Mouse (Mus musculus): ENCODE measurements around the gene Gtf2e1.
A peak's percentile ranks its signal among the peaks of the same experiment; 100 is the strongest.

Gene Gtf2e1

DNA sequence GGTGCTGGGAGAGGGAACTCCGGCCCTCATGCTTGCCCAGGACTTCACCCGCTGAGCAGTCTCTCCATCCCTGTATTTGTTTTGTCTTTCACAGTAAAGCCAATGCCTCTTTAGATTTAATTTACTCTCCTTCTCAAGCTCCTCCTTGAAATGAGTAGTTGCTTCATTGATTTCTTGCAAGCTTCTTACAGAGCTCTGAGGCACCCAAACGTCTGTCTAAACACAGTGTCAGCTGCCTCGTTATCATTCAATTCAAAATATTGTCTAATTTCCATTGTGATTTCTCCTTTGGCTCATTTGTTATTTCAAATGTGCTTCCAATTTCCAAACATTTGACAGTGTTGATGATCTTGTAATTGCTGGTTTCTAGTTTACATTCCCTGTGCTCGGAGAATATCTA, 6.7 kb upstream of the Gtf2e1 start:
- DNase-seq (ENCODE audit: low spot score), result no peak

DNA sequence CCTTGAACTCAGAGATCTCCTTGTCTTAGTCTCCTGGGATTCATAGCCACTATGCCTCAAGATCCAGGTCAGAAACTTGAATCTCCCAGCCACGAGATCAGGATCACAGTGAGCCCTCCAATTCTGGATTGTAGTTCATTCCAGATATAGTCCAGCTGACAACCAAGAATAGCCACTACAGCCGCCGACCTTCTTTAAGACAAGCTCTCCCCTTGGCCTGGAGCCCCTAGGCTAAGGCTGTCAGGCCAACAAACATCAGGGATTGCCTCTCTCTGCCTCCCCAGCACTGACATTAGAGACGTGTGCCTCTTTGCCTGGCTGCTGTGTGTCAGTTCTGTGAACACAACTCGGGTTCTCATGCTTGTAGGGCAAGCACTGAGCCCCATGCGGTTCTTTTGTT, 1.2 kb upstream of the Gtf2e1 start:
- DNase-seq (ENCODE audit: low spot score), result no peak

GRCm38 (mm10) chr16:37539240-37539610, 364 bp downstream of the Gtf2e1 start:
- DNase-seq (ENCODE audit: low spot score), result no peak

DNA sequence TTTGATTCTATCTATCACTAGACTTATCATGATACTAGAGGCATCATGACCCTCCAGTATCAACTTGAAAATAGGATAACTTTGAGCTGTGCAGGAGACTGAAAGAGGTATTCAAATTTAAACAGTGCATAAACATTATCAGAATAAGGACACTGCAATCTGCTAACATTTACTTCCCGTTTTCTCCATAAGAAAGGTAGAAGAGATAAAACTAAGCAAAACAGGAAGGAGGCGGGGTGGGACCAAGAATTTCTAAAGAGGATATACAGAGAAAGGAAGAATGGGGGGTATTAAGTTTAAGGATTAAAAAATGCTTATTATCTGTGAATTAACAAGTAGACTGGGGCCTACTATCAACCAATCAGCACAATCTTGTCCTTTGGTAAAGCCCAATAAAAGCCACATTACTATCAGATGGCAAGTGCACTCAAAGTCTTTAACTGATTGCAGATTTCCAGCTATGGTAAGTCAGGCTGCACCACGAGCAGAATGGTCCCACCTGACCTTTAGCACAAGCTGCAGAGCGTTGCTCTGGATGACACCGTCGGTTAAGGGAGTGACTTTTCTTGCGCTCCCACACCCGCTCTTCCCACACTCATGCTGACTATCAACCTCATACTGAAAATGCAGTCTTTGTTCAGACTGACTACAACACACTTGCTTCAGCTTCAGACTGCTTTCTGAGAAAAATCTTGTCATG, 6.1 kb downstream of the Gtf2e1 start:
- DNase-seq (ENCODE audit: low spot score), result no peak

GRCm38 (mm10) chr16:37532046-37532445, 7.5 kb downstream of the Gtf2e1 start:
- peak; percentile 49 for DNase-seq (ENCODE audit: low spot score)

- no peak for DNase-seq (ENCODE audit: low spot score)
These were observed 9.4 kb downstream of the Gtf2e1 start for GRCm38 (mm10) chr16:37530170-37530569.

DNA sequence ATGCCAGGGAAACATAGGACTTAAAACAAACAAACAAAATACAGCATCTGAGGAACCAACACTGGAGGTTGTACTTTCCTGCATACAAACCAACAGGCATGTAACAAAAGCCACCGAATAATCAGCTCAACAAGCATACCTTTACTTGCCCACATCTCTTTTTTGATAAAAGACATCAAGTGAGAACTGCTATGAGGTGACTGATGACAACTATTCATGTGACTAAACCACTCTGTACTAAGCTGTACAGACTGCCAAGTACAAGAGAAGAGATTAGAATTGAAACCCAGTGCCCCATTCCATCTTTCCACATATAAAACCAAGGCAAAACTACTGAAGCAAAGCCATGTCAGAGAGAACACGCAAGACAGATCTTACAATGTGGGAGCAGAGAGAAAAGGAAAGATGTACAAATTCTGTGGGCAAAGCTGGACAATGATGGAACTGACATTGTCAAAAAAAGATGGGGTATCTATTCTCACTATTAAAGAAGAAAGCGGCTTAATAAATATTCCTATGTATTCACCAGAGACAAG, 12.8 kb downstream of the Gtf2e1 start:
- DNase-seq (ENCODE audit: low spot score), result no peak

- DNase-seq (ENCODE audit: low spot score), result no peak
These were observed 14.5 kb downstream of the Gtf2e1 start for GRCm38 (mm10) chr16:37525121-37525520.

GRCm38 (mm10) chr16:37522100-37522697, 17.4 kb downstream of the Gtf2e1 start:
- DNase-seq (ENCODE audit: low spot score), result no peak

GRCm38 (mm10) chr16:37520190-37521040, 19.2 kb downstream of the Gtf2e1 start:
- DNase-seq (ENCODE audit: low spot score), result no peak

DNA sequence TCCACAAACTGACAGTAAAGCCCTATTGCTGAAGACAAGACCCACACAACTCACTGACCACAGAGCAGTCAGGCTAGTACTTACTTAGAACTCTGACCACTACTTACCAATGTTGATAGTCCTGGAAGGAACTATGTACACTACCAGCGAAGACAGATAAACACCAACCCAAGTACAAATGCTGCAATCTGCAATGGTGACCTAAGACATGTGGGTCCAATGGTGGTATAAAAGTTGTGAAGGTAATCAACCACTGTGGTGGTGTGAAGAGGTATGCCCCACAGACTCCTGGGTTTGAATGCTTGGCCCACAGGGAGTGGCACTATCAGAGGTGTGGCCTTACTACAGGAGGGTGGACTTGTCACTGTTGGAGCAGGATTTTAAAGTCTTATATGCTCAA, 19.9 kb downstream of the Gtf2e1 start:
- no peak for DNase-seq (ENCODE audit: low spot score)

DNA sequence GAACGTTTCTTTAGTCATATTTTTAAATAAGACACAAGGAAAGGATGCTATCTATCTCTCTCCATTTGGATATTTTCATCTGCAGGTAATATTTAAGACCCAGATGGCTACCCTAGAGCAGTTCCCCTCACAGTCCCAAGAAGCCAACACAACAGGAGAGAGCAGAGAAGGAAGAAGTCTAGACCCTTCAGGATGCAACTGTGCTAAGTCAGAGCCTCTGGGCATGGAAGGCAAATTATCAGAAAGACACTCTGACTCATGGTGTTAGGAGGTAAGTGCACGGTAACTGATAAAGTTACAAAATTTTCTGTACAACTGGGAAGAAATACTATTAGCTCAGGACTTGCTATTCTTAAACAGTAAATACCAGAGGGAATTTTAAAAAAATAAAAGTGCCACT, 20.9 kb downstream of the Gtf2e1 start:
- no peak for DNase-seq (ENCODE audit: low spot score)

DNA sequence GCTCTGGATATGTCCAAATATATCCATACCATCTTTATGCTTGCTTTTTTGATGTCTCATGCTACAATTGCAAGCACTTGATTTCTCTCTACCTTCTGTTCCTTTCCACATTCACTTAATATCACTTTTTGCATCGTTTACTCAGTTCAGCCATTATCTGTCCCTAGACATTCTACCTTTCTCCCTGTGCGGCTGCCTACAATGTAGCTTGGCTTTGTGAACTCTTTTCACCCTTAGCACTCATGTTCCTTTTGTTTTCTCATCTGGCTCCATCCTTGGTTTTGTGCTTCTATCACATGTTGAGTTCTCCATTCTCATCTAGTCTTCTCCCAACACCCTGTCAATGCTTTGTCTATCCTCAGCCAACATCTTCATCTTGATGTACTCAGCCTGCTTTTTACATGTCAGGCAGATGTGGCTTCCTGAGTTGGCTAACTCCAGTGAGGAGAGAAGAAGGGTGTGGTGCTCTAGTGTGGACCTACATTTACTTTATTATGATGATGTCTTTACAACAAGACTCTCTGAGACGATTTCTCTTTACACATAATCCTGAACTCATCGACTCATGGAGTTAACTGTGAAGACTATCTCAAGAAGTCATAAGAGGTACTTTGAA, 21.9 kb downstream of the Gtf2e1 start:
- DNase-seq (ENCODE audit: low spot score), result no peak

DNA sequence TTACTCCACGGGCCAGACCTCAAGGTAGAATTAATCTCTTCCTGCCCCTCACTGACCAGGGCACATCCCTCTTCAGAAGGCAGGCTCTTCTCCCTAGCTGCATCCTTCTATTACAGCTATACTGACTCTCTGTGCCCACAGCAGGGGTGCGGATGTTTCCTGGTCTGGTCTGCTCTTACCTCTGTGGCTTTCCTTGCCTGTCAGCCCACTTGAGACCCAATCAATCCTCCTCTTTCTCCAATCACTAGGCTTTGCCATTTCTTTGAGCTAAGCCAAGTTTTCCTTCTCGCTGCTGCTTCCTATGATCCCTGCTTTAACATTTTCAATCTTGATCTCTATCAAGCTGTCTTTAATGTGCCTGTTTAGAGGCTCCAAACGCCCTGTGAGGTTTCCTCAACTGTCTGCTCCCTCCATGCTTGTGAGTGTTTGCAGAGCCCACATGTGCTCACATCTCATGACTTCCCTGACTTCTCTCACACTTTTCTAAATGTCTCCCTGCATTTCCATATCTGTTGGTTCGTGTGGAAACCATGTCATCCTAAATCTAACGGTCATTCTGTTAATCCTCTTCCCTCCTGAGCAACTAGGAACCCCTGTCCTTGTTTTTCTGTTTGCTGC, 23.1 kb downstream of the Gtf2e1 start:
- DNase-seq (ENCODE audit: low spot score), result no peak

DNA sequence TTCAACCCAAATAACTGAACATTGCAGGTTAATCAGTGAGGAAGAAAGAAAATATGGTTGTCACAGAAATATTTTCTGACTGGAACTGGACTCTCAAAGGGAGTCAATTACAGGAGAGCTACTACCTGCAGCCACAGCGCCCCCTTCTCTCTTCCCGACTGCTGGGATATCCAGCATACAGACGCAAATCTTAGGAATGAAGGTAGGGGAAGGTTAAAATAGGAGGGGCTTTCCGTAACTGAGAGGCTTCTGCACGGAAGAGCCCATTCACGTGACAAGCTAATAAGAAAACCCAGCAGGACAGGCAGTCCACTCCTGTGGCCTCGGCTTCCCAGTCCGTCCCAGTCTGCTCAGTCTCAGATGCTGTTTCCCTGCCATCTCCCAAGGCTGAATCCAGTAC, 24.9 kb downstream of the Gtf2e1 start:
- no peak for DNase-seq (ENCODE audit: low spot score)

DNA sequence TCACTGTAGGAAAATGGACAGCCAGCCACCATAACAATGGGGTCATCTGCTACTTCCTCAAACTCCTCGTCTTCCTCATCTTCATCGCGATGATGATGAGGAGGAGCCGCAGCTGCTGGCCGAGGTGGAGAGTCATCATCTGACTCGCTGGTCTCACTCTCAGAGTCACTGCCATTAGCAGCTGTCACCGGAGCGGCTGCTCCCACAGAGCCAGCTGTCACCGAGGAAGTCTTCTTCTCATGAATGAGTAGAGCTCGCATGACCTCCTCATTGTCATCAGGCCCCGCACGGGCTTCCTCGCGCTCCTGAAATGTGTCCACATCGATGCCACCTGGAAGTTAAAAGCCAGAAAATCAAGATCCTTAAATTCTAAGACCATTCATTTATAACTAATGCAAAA, 28.1 kb downstream of the Gtf2e1 start:
- no peak for DNase-seq (ENCODE audit: low spot score)

DNA sequence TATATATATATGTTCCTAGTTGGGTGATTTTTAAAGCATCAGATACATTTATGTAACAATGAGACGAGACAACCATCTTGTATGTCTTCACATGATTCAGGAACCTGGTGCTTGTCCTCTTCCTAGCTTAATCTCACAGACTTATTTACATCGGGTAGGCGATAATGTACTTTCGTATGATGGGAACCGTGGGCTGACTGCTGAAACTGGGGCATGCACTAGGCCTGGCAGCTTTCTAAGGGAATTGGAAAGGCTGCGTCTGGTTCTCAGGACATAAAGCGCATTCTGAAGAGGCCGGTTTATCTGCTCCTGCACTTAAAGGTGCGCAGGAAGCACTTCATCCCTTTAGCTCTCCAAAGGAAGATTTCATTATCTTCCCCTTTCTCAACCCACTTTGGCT, 32.8 kb downstream of the Gtf2e1 start:
- peak; percentile 32 for DNase-seq (ENCODE audit: low spot score)

DNA sequence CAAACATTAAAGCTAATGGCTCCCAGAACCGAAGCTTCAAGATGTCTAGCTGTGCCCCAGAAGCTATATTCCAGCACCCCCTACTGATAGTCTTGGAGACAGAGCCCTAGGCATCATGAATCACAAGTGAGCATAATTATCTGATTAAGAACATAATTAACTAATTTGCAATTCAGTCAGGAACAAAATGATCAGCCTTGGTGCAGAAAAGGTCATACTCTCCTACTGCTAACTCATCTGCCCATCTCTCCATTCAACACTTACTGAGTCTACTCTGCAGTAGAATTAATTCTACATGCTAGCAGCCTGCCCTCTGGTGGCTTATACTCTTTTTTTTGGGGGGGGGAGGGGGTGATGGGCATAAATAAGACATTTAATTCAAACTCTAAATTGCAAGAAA, 35.1 kb downstream of the Gtf2e1 start:
- no peak for DNase-seq (ENCODE audit: low spot score)

- DNase-seq (ENCODE audit: low spot score), result no peak
These were observed 41.0 kb downstream of the Gtf2e1 start for GRCm38 (mm10) chr16:37498581-37498980.

DNA sequence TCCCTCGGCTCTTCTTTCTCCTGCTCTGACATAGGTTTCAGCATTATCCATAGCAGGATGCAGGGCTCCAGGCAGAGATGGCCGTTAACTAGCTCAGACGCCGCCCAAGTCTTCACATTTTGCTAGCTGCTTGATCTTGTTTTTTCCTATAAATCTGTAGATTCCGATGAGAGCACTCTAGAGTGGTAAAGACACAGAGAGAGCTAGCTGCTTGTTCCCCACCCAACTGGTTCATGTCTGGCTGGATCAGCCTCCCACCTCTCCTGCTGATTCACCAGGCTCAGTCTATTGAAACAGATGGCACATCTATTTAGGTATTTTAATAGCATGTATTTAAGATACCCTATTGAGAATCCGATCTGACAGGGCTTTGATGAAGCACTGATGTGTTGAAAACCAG, 44.6 kb downstream of the Gtf2e1 start:
- DNase-seq (ENCODE audit: low spot score), result peak; percentile 28

DNA sequence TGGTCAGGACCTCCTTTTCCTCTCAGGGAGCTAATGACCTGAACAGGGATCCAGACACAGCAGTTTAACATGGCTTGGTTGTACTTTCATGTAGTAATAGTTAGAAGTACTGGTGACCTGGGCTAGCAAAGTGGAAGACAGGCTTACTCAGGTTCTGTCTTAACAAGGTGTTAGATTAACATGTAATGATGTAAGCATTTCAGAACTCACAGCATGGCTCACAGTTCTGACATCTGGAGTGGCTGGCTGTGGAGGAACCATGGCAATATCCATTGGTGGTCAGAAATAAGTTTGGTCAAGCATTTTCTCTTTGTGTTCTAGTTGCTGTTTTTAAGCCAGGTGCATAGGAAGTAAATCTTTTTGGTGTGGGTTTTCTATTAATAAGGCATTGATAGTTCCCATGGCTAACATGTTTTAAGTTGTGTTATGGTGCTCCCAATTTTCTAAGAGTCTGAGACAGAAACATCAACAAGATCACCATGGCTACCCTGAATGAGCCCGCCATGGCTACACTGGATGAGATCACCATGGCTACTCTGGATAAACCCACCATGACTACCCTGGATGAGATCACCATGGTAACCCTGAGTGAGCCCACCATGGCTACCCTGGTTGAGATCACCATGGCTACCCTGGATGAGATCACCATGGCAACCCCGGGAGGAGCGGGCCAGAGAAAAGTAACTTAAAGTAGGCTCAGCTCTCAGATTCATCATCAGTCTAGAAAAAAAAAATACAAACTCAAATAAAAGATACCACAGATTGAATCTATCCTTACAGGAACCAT, 52.6 kb downstream of the Gtf2e1 start:
- no peak for DNase-seq (ENCODE audit: low spot score)
